Mouse (Mus musculus): Measurements from ENCODE around the gene Olfr498.

Gene Olfr498

DNA sequence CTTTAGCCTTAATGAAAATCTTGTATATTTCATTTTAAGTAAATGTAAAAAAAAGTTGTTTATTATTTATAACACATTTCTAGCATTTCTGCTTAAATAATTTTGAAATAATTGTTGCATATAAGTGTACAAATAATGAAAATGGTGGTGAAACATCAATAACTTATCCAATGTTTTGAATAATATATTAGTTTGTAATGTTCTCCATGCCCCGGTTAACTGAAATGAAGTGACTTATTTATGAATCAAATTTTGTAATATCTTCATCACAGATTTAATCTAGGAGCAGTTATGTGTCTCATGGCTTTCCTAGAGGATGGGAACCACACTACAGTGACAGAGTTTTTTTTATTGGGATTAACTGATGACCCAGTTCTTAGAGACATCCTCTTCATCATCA is at the start of gene Olfr498:
TSS of gene Olfr498 (plus strand) at position 301 of the 400 bp plus-strand sequence.
- no peak for DNase-seq (ENCODE audit: low spot score)

DNA sequence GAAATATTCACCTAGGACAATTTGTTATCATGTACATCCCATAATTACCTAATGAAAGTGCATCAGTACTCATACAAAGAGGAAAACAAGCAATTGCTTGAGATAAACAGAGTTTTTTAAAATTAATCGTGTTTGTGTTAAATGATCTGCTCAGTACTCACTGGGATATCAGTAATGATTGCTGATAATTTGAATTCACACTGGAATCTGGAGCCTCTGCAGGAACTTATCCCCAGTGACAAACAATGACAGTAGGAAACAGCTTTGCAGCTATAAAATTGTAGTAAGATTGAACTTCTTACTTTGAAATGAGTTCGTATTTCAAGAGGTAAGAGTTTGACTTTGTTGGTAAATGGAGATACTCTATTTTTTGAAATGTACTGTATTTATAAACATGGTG is 45.0 kb upstream of the Olfr498 start, which contains the start of gene Olfr497:
TSS of gene Olfr497 (plus strand) at position 301 of the 400 bp plus-strand sequence.
- no peak for DNase-seq (ENCODE audit: low spot score)
